Mouse (Mus musculus) embryo, embryonic 11.5 days (tissue): Measurements from ENCODE around the gene Fkbp4.
"Not testable (repeated sequence)": the region's sequence is repeated elsewhere in the genome, so short reads cannot be mapped to it uniquely, and the experiment has no call there.

Experiments
- DNase-seq: peaks from one replicate; pipeline ENCODE4 v3.0.0-alpha.2; 2012; ENCODE audit warnings: low read depth, low spot score

The Fkbp4 gene

GRCm38 (mm10) chr6:128397574-128398261 lies 40.8 kb downstream of the Fkbp4 start:
- DNase-seq: no peak

GRCm38 (mm10) chr6:128390683-128391082 lies 47.8 kb downstream of the Fkbp4 start:
- no peak for DNase-seq

DNA sequence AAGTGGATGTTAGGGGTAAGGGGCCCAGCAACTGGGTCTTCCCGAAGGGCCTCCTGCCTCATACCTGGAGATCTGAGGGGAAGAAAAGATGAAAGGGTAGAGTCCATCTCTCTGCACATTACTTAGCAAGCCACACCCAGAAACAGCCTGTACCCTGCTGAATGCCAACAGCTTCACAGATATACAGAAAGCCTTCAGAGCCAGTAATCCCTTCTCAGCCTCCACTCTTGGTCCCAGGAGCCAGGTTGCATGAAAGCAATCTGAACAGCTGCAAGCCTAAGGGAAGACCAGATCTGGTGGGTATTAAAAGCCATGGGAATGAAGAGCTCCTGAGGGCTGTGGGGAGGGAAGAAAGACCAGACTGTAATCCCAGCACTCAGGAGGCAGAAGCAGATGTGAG lies 49.3 kb downstream of the Fkbp4 start:
- DNase-seq: no peak

DNA sequence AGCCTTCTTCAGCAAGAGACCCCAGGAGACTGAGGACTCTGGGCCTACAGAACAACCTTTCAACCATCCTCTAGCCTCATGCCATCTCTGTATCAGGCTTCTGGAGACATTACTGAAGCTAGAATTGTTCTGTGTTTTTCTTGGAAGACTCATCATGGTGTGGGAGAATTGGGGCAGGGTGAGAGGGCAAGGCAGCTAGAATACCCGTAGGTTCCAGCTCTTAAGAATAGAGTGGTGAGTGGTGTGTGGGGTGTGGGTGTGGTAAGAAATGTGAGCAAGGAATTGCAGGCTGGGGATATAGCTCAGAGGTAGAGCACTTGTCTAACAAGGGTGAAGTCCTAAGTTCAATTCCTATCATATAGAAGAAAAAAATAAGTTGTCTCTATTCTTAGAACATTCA lies 53.5 kb downstream of the Fkbp4 start:
- no peak for DNase-seq

DNA sequence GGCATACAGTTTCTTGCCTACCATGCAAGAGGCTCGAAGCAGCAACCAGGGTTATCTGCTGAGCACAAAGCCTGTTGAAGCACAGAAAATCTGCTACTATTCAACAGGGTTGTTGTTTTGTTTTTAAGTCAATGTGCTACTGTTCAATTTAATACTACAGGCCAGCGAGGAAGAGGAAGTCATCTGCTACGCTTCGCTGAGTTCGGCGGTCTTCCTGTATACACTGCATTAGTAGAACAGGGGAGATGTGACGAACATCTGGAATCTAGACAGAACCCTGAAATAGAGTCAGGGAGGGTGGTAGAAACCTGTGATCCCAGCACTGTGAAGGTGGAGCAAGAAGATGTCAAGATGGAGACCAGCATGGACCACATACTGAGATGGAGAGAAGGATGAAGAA lies 54.7 kb downstream of the Fkbp4 start:
- no peak for DNase-seq

DNA sequence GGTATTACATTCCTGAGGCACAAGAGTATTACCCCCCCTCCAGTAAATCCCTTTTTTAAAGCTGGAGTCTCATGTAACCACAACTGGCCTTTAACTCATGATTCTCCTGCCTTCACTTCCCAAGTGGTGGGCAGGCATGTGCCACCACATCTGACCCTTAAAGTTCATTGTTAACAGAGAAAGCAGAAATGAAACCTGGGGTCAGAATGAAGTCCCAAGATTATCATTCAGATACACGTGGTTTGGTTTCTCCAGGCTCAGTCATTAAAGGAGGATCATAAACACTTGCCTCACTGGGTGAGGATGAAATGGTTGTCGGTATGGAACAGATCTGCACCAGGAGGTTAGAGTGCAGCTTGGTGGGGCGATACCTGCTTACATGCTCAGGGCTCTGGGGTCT lies 57.2 kb downstream of the Fkbp4 start:
- no peak for DNase-seq

- not testable (repeated sequence) for DNase-seq
Observed at GRCm38 (mm10) chr6:128380594-128381167, 57.8 kb downstream of the Fkbp4 start.
